Mouse (Mus musculus): ENCODE results near the gene Arl1.

GRCm38 (mm10) chr10:88732309-88732622 is 1.6 kb downstream of the Arl1 start:
- no peak for TF ChIP-seq POLR2A (IDR thresholded peaks at IDR 0.05; ENCODE audit: extremely low read depth, insufficient read depth, low read length)
- TF ChIP-seq CTCF (IDR thresholded peaks at IDR 0.05; ENCODE audit: extremely low read depth, insufficient read depth, low read length): no peak
